Mouse (Mus musculus) G1E (cell line): ENCODE results near the gene Tln2.

ENCODE experiments used
- CTCF ChIP-seq: IDR thresholded peaks from 2 replicates; pipeline ENCODE4 v1.5.1; 2012; ENCODE audit warnings: low read depth, low read length, inconsistent platforms, mixed read lengths
- GATA1 ChIP-seq: IDR thresholded peaks from 2 replicates; pipeline ENCODE4 v1.6.1; 2012; ENCODE audit warnings: borderline replicate concordance, low read length, inconsistent platforms, mixed read lengths
- GATA2 ChIP-seq: IDR thresholded peaks from 2 replicates; pipeline ENCODE4 v1.6.1; 2012; ENCODE audit warnings: low read depth, low read length, inconsistent platforms, borderline replicate concordance
- TAL1 ChIP-seq: conservative IDR thresholded peaks from 2 replicates; pipeline ENCODE4 v1.6.1; 2012; ENCODE audit warnings: low read depth, low read length, inconsistent platforms, mixed read lengths

DNA sequence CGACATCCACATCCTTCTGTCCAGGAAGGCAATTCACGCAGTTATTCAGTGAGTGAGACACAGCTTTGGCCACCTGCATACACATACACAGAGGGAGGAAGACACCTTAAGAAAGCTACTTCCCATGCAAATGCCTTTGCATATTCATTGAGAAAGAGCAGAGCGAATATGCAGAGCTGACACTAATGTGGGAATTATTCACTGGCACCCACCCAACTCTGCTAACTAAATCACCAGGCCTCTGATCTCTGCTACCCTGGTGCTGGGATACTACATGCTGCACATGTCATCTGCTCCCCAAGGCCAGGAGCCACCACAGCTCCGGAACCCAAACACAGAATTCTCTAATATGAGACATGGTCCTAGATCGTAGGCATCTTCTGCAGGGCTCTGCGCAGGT, 237.6 kb downstream of the Tln2 start:
- TF ChIP-seq CTCF (no peak), GATA1 (no peak), TAL1 (no peak), GATA2 (no peak)
